Mouse (Mus musculus): Measurements from ENCODE around the gene Fastk. TPM values are rescaled to one million over a fixed set of nuclear protein-coding genes. Genes with fewer than 3 reads are reported as not detected.
"Not testable (repeated sequence)": the region's sequence is repeated elsewhere in the genome, so short reads cannot be mapped to it uniquely, and the experiment has no call there.

Gene Fastk
- polyA plus RNA-seq, 1 experiment from 2014 or later = 93.4 TPM

GRCm38 (mm10) chr5:24401969-24402368 lies 43.1 kb downstream of the Fastk start:
- ATAC-seq (ENCODE audit: insufficient read depth, low FRiP score) = peak; percentile 31; the same call in 1 of the 2 replicates
- Histone ChIP-seq H3K27me3 (ENCODE audit: control insufficient read depth, insufficient read depth, low read length) (no peaks in the 10 kb centered on the region), H3K4me1 (ENCODE audit: control insufficient read depth, insufficient read depth, low read length) (no peaks in the 10 kb centered on the region), H3K4me3 (replicated peaks; ENCODE audit: low read length) (no peak overlapping the region), H3K36me3 (ENCODE audit: control insufficient read depth, insufficient read depth, low read length) (no peaks in the 10 kb centered on the region), H3K9me3 (replicated peaks; ENCODE audit: control insufficient read depth, low read length) (no peaks in the 10 kb centered on the region), H3K4me2 (ENCODE audit: low read depth, low read length) (no peak overlapping the region), H3K9ac (ENCODE audit: low read length) (no peak overlapping the region), H3K27ac (ENCODE audit: low read length) (no peak overlapping the region)
- WGBS = 72% methylated on average over 9 of the region's 9 CpGs

- 85% methylated on average over 5 of the region's 5 CpGs for WGBS
- ATAC-seq (ENCODE audit: insufficient read depth, low FRiP score) = no peak
- no peak overlapping the region for H3K4me3 ChIP-seq (replicated peaks; ENCODE audit: low read length)
- no peak overlapping the region for H3K4me2 ChIP-seq (ENCODE audit: low read depth, low read length)
- no peaks in the 10 kb centered on the region for H3K9me3 ChIP-seq (replicated peaks; ENCODE audit: control insufficient read depth, low read length)
- H3K36me3 ChIP-seq (ENCODE audit: control insufficient read depth, insufficient read depth, low read length) = no peaks in the 10 kb centered on the region
- no peak overlapping the region for H3K9ac ChIP-seq (ENCODE audit: low read length)
- H3K4me1 ChIP-seq (ENCODE audit: control insufficient read depth, insufficient read depth, low read length) = no peaks in the 10 kb centered on the region
- H3K27ac ChIP-seq (ENCODE audit: low read length) = no peak overlapping the region
- H3K27me3 ChIP-seq (ENCODE audit: control insufficient read depth, insufficient read depth, low read length) = no peaks in the 10 kb centered on the region
Observed at GRCm38 (mm10) chr5:24400911-24401605, 44.0 kb downstream of the Fastk start.

GRCm38 (mm10) chr5:24400362-24400761 lies 44.7 kb downstream of the Fastk start:
- H3K4me3 ChIP-seq (replicated peaks; ENCODE audit: low read length) = no peak overlapping the region
- no peaks in the 10 kb centered on the region for H3K4me1 ChIP-seq (ENCODE audit: control insufficient read depth, insufficient read depth, low read length)
- no peaks in the 10 kb centered on the region for H3K9me3 ChIP-seq (replicated peaks; ENCODE audit: control insufficient read depth, low read length)
- H3K9ac ChIP-seq (ENCODE audit: low read length) = no peak overlapping the region
- ATAC-seq (ENCODE audit: insufficient read depth, low FRiP score) = no peak
- no peaks in the 10 kb centered on the region for H3K36me3 ChIP-seq (ENCODE audit: control insufficient read depth, insufficient read depth, low read length)
- H3K27me3 ChIP-seq (ENCODE audit: control insufficient read depth, insufficient read depth, low read length) = no peaks in the 10 kb centered on the region
- 87% methylated on average over 11 of the region's 11 CpGs for WGBS
- H3K4me2 ChIP-seq (ENCODE audit: low read depth, low read length) = no peak overlapping the region
- no peak overlapping the region for H3K27ac ChIP-seq (ENCODE audit: low read length)

- Histone ChIP-seq H3K9me3 (replicated peaks; ENCODE audit: control insufficient read depth, low read length) (no peaks in the 10 kb centered on the region), H3K4me1 (ENCODE audit: control insufficient read depth, insufficient read depth, low read length) (peaks cover 5% of the 10 kb centered on the region; the same call in 1 of the 2 replicates), H3K4me3 (replicated peaks; ENCODE audit: low read length) (no peak overlapping the region), H3K27ac (ENCODE audit: low read length) (no peak overlapping the region), H3K36me3 (ENCODE audit: control insufficient read depth, insufficient read depth, low read length) (no peaks in the 10 kb centered on the region), H3K4me2 (ENCODE audit: low read depth, low read length) (no peak overlapping the region), H3K9ac (ENCODE audit: low read length) (no peak overlapping the region), H3K27me3 (ENCODE audit: control insufficient read depth, insufficient read depth, low read length) (no peaks in the 10 kb centered on the region)
- no peak for ATAC-seq (ENCODE audit: insufficient read depth, low FRiP score)
- 85% methylated on average over 10 of the region's 10 CpGs for WGBS
Observed at GRCm38 (mm10) chr5:24399686-24400085, 45.4 kb downstream of the Fastk start.

GRCm38 (mm10) chr5:24396254-24396653 lies 48.8 kb downstream of the Fastk start:
- not testable (repeated sequence) for H3K27ac ChIP-seq (ENCODE audit: low read length); H3K4me2 ChIP-seq (ENCODE audit: low read depth, low read length); ATAC-seq (ENCODE audit: insufficient read depth, low FRiP score); H3K9ac ChIP-seq (ENCODE audit: low read length); H3K27me3 ChIP-seq (ENCODE audit: control insufficient read depth, insufficient read depth, low read length); H3K4me3 ChIP-seq (replicated peaks; ENCODE audit: low read length); H3K9me3 ChIP-seq (replicated peaks; ENCODE audit: control insufficient read depth, low read length); H3K36me3 ChIP-seq (ENCODE audit: control insufficient read depth, insufficient read depth, low read length)
- H3K4me1 ChIP-seq (ENCODE audit: control insufficient read depth, insufficient read depth, low read length) = peaks cover 15% of the 10 kb centered on the region; the same call in 1 of the 2 replicates
- 85% methylated on average over 6 of the region's 6 CpGs for WGBS

- peak overlapping the region; percentile 77 for H3K9ac ChIP-seq (ENCODE audit: low read length)
- no peaks in the 10 kb centered on the region for H3K27me3 ChIP-seq (ENCODE audit: control insufficient read depth, insufficient read depth, low read length)
- under 1% methylated on average over 36 of the region's 36 CpGs for WGBS
- H3K9me3 ChIP-seq (replicated peaks; ENCODE audit: control insufficient read depth, low read length) = no peaks in the 10 kb centered on the region
- peak overlapping the region; percentile 67 for H3K4me3 ChIP-seq (replicated peaks; ENCODE audit: low read length)
- peaks cover 15% of the 10 kb centered on the region; the same call in 1 of the 2 replicates for H3K4me1 ChIP-seq (ENCODE audit: control insufficient read depth, insufficient read depth, low read length)
- peak overlapping the region; percentile 68 for H3K4me2 ChIP-seq (ENCODE audit: low read depth, low read length)
- H3K27ac ChIP-seq (ENCODE audit: low read length) = peak overlapping the region; percentile 87
- peak; percentile 95 for ATAC-seq (ENCODE audit: insufficient read depth, low FRiP score)
- no peaks in the 10 kb centered on the region for H3K36me3 ChIP-seq (ENCODE audit: control insufficient read depth, insufficient read depth, low read length)
Observed at GRCm38 (mm10) chr5:24394165-24394894, 50.8 kb downstream of the Fastk start.

GRCm38 (mm10) chr5:24393392-24393997 lies 51.6 kb downstream of the Fastk start, which contains the start of gene Abcb8:
TSS of gene Abcb8 (plus strand) at chr5:24393663.
- Histone ChIP-seq H3K9me3 (replicated peaks; ENCODE audit: control insufficient read depth, low read length) (no peaks in the 10 kb centered on the region), H3K9ac (ENCODE audit: low read length) (peak within 1 kb of the TSS; percentile 77), H3K4me1 (ENCODE audit: control insufficient read depth, insufficient read depth, low read length) (peaks cover 15% of the 10 kb centered on the region; the same call in 1 of the 2 replicates), H3K27me3 (ENCODE audit: control insufficient read depth, insufficient read depth, low read length) (no peaks in the 10 kb centered on the region; the same call in 1 of the 2 replicates), H3K4me3 (replicated peaks; ENCODE audit: low read length) (peak within 1 kb of the TSS; percentile 67), H3K27ac (ENCODE audit: low read length) (peak within 1 kb of the TSS; percentile 87), H3K4me2 (ENCODE audit: low read depth, low read length) (peak within 1 kb of the TSS; percentile 68), H3K36me3 (ENCODE audit: control insufficient read depth, insufficient read depth, low read length) (no peaks in the 10 kb centered on the region)
- WGBS = 17% methylated on average over 7 of the region's 7 CpGs
- 0 out of 2 replicates have a peak, but pooled peaks have one; percentile 3 for ATAC-seq (ENCODE audit: insufficient read depth, low FRiP score)

- Histone ChIP-seq H3K4me1 (ENCODE audit: control insufficient read depth, insufficient read depth, low read length) (peaks cover 19% of the 10 kb centered on the region), H3K27me3 (ENCODE audit: control insufficient read depth, insufficient read depth, low read length) (peaks cover 6% of the 10 kb centered on the region; the same call in 1 of the 2 replicates), H3K27ac (ENCODE audit: low read length) (peak overlapping the region; percentile 67), H3K4me2 (ENCODE audit: low read depth, low read length) (no peak overlapping the region), H3K9me3 (replicated peaks; ENCODE audit: control insufficient read depth, low read length) (no peaks in the 10 kb centered on the region), H3K4me3 (replicated peaks; ENCODE audit: low read length) (no peak overlapping the region), H3K9ac (ENCODE audit: low read length) (no peak overlapping the region), H3K36me3 (ENCODE audit: control insufficient read depth, insufficient read depth, low read length) (no peaks in the 10 kb centered on the region)
- no peak for ATAC-seq (ENCODE audit: insufficient read depth, low FRiP score)
- WGBS = 68% methylated on average over 7 of the region's 7 CpGs
Observed at GRCm38 (mm10) chr5:24392724-24393123, 52.4 kb downstream of the Fastk start.

- peaks cover 9% of the 10 kb centered on the region; the same call in 1 of the 2 replicates for H3K27me3 ChIP-seq (ENCODE audit: control insufficient read depth, insufficient read depth, low read length)
- 81% methylated on average over 7 of the region's 7 CpGs for WGBS
- ATAC-seq (ENCODE audit: insufficient read depth, low FRiP score) = no peak
- H3K27ac ChIP-seq (ENCODE audit: low read length) = peak within 1 kb of the TSS; percentile 67
- no peak within 1 kb of the TSS for H3K4me3 ChIP-seq (replicated peaks; ENCODE audit: low read length)
- no peak within 1 kb of the TSS for H3K9ac ChIP-seq (ENCODE audit: low read length)
- H3K4me1 ChIP-seq (ENCODE audit: control insufficient read depth, insufficient read depth, low read length) = peaks cover 27% of the 10 kb centered on the region
- H3K9me3 ChIP-seq (replicated peaks; ENCODE audit: control insufficient read depth, low read length) = no peaks in the 10 kb centered on the region
- H3K36me3 ChIP-seq (ENCODE audit: control insufficient read depth, insufficient read depth, low read length) = no peaks in the 10 kb centered on the region
- H3K4me2 ChIP-seq (ENCODE audit: low read depth, low read length) = no peak within 1 kb of the TSS
Observed at GRCm38 (mm10) chr5:24391864-24392263, 53.2 kb downstream of the Fastk start, which contains the start of gene Atg9b. TSS of gene Atg9b (minus strand) at chr5:24392143.
